Mouse (Mus musculus) cerebral cortex, adult 2 months (tissue): ENCODE measurements around the gene Mrgpra4.

Experiments used
- WGBS: fragments of 180-500 bp; shearing (Covaris S2); methylation state at CpG from one replicate; pipeline ENCODE4 v1.1.7; 2018; 5-methylcytosine and 5-hydroxymethylcytosine counted together

Gene Mrgpra4

GRCm38 (mm10) chr7:47981995-47982394 is at the start of gene Mrgpra4:
TSS of gene Mrgpra4 (minus strand) at chr7:47982095.
- WGBS, result 36% methylated on average over 1 of the region's 1 CpGs

GRCm38 (mm10) chr7:48027497-48027896 is 45.6 kb upstream of the Mrgpra4 start, which contains the start of gene Mrgprx1:
TSS of gene Mrgprx1 (minus strand) at chr7:48027597.
- 87% methylated on average over 3 of the region's 3 CpGs for WGBS

- 53% methylated on average over 2 of the region's 2 CpGs for WGBS
These were observed 36.0 kb upstream of the Mrgpra4 start for GRCm38 (mm10) chr7:48017874-48018273.

GRCm38 (mm10) chr7:47995689-47996088 is 13.8 kb upstream of the Mrgpra4 start:
- 67% methylated on average over 3 of the region's 3 CpGs for WGBS

GRCm38 (mm10) chr7:47986752-47987151 is 4.9 kb upstream of the Mrgpra4 start:
- 45% methylated on average over 1 of the region's 1 CpGs for WGBS
